Mouse (Mus musculus): ENCODE results near the gene Gm3183. TPM values are rescaled to one million over a fixed set of nuclear protein-coding genes. Genes with fewer than 3 reads are reported as not detected.
"Not testable (repeated sequence)": the region's sequence is repeated elsewhere in the genome, so short reads cannot be mapped to it uniquely, and the experiment has no call there.

Gene Gm3183
- not detected in 2 replicates for polyA plus RNA-seq (2015; fragmentation: Nextera tagmentation; extraction: Ambion mirVana)

DNA sequence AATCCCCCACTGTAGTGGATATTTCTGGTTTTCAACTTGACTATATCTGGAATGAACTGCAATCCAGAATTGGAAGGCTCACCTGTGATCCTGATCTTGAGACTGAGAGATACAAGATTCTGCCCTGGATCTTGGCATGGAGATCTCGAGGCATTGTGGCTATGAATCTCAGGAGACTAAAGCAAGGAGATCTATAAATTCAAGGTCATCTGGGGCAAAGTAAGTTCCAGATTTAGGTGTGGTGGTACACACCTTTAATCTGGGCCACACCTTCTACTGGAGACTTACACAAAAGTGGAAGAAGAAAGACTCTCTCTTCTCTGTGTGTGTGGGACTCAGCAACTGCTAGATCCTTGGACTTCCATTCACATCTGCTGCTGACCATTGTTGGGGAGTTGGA, at the start of gene Gm3183:
Gene Gm3183, plus strand, starts transcription at position 301 of the 400 bp plus-strand sequence.
- not testable (repeated sequence) for H3K36me3 ChIP-seq; H3K9me3 ChIP-seq; H3K4me2 ChIP-seq; H3K9ac ChIP-seq; H3K27me3 ChIP-seq; H3K27ac ChIP-seq (replicated peaks); H3K4me3 ChIP-seq; ATAC-seq (ENCODE audit: low read depth); H3K4me1 ChIP-seq (replicated peaks)
- no CpG with 5 or more reads among the region's 1 CpGs for WGBS

Other genes starting within 250 kb of the Gm3183 start
- gene Gm3147, start 249.1 kb upstream of the Gm3183 start, polyA plus RNA-seq (2015; fragmentation: Nextera tagmentation; extraction: Ambion mirVana): not detected in 2 replicates
- not detected in 2 replicates for gene Gm6509, start 241.5 kb upstream of the Gm3183 start, polyA plus RNA-seq (2015; fragmentation: Nextera tagmentation; extraction: Ambion mirVana)
- not detected in 2 replicates for gene Gm6205, start 217.1 kb upstream of the Gm3183 start, polyA plus RNA-seq (2015; fragmentation: Nextera tagmentation; extraction: Ambion mirVana)
- gene Gm6367, start 123.2 kb downstream of the Gm3183 start, polyA plus RNA-seq (2015; fragmentation: Nextera tagmentation; extraction: Ambion mirVana): not detected in 2 replicates
- gene Gm7942, start 241.5 kb downstream of the Gm3183 start, polyA plus RNA-seq (2015; fragmentation: Nextera tagmentation; extraction: Ambion mirVana): not detected in 2 replicates

All from neural tube, embryonic 13.5 days (tissue).